Mouse (Mus musculus): Measurements from ENCODE around the gene AW209491.
A peak's percentile ranks its signal among the peaks of the same experiment; 100 is the strongest.

Gene AW209491

DNA sequence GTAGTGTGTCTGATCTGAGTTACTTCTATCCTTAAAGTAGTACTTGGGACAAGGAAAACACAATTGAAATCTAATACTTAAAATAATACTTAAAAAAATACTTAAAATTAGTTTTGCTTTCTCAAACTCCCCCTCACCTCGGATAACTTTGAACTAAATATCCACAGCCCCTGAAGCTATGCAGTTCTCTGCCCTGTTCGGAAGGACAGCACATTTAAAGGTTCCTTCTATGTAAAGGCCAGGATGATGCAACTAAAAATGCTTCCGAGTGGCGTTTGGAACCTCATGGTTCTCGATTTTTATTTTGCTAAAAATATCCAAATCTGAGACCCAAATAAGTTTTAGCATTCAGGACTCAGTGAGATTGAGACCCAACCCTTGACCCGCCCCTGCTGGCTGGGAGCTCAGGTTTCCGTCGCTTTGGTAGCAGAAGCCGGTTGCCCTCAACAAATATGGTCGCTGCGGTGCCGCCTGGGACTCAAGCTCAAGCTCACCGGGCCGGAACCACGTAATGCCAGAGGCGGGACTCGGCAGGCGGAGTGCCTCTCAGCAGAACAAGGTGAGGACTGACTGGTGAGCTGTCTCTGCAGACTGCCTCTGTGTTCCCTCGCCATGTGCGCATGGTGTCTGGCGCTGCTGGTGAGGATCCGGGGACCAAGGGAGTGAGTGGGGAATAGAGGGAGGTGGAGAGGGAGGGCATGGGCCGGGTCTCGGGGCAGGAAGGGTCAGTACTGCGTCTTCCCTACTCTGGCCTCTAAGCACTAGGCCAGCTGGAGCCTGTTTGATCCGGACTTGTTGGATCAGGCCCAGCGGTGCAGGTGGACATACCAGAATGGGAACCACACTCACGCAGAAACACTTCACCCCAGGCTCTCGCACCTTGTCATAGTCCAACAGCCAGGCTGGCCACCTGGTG is at the start of gene AW209491:
Gene AW209491, plus strand, starts transcription at position 429 of the 916 bp plus-strand sequence.
- DNase-seq = peak; percentile 96

DNA sequence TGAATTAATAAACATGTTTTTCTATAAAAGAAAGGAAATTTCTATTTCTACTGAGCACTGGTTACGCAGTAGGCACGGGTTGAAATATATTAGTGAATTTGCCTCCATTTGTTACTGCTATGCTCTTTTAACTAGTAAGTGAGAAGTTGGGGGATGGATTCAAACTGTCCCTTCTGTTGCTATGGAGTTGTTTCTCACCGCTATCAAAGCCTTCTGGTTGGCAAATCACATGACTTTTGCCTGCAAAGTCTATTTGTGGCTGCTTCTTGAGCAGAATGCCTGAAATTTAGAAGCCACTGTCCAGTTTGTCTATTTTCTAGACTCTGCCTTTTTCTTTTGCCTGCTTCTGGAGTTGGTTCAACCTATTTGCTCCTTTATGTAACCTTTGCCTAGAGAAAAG is 49.6 kb upstream of the AW209491 start:
- peak; percentile 2 for DNase-seq

DNA sequence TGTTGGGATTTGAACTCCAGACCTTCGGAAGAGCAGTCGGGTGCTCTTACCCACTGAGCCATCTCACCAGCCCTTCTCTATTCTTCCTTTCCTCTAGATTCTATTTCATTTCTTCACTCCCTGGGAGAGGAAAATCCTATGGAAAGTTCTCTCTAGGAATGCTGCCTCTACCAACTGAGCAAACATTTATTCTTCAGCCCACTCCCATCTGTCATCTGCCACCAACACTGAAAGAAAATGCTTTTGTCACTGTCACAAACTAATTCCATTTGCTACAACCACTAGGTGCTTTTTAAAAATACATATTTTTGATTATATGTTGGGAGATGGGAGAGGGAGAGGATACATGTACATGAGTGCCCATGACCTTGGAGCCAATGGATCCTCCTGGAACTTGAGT is 27.2 kb upstream of the AW209491 start:
- no peak for DNase-seq

DNA sequence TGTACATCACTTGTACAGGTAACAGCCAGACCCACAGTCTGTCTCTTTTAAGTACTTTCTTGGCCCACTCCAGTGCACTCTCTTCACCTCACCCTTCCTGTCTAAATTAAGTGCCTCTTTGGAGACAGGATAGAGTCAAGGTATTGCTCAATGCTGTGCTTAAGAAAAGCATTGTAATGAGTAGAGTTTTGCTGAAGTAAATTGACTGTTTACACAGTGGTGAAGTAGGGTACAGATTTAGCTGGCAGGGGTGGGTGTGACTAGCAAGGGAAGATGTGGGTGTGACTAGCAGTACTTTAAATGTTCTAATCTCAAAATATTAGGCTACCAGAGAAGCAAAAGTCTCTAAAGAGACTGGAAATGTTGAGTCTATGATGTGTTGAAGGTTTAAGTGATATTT is 22.3 kb upstream of the AW209491 start:
- no peak for DNase-seq

DNA sequence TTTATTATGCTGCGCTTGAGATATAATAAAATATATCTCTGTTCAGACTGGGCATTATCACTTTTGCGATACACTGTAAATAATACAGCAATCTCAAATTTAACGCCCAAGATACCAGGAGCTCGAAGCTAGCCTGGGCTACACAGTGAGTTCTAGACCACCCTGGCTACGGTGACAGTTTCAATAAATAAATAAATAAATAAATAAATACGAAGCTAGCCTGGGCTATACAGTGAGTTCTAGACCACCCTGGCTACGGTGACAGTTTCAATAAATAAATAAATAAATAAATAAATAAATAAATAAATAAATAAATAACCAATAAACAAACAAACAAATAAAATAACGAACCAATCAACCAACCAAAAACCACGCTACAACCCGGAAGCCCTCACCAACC is 17.5 kb upstream of the AW209491 start:
- DNase-seq = no peak

DNA sequence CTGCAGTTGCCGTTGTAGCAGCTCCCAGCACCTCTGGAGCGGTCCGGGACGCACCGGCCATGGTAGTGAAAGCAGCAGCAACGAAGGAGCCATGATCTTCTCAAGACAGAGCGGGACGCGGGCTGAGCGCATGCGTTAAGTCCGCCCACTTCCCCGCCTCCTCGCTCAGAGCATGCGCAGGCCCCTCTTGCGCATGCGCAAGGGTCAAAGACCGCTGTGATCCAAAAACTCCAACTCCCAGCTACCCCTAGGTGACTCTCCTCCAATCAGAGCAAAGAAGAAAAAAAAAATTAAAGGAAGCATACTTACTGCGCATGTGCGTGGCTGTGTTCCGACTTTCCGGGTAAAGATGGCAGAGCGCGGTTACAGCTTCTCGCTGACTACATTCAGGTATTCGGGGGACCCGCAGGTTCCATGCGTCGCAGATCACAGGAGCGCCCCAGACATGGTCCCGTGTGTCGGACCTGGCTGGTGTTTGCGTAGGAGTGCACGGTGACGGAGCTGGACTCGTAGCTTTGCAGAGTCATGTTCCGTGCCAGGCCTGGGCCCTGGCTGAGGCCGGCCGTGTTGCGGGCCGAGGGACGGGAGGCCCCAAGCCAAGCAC is 16.9 kb upstream of the AW209491 start, which contains the start of the genes Mrpl32 and Psma2:
Gene Mrpl32, minus strand, starts transcription at position 240 of the 604 bp plus-strand sequence.
Gene Psma2, plus strand, starts transcription at position 315 of the 604 bp plus-strand sequence.
- DNase-seq = peak; percentile 98

DNA sequence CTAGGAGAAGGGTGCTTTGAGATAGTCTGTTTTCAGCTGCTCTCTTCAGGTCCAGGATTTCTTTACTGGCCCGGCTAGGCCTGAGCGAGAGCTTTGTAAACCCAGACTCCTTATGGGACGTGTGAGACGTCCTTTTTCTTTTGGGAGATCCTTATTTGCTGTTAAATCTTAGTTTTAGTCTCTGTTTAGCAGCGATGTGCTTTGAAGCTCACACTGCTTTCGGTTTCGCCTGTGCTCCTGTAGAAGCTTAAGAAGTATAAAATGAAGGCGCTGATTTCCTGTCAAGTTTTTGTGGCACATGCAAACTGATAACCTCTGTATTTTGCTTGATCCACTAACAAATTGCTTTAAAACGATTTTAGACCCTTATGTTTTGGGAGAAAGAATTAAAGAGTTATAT is 16.4 kb upstream of the AW209491 start:
- no peak for DNase-seq

DNA sequence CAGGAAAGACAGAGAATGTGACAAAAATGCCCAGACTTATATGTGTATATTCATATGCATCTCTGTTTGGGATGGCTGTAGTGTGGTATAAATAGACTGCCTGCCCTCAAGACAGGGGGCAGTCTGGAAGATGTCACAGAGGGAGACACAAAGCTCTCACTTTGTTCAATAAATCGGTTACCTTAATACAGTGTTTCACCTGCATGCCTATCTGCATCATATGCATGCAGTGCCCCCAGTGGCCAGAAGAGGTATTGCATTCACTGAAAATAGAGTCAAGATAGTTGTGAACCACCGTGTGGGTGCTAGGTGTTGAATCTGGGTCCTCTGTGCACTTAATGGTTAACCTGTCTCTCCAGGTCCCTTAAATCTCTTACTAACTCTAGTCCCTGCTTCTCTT is 11.2 kb upstream of the AW209491 start:
- DNase-seq = peak; percentile 42

DNA sequence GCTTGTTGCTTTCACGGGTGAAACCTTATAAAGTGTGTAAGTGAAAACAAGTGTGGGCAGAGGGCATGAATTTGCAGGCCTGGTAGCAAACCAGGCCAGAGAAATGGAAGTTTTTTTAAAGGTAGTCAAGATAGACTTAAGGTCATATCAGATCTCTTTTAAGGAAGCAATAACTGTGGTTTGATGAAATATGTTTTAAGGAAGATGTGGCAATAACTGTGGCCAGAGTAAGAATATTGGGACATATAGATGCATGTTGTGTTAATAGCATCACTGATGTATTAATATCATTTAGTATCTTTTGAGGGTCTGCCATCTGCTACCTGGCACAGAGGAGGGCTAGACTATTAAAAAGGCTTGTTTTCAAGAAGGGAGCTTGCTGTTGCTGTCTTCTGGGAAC is 10.0 kb downstream of the AW209491 start:
- no peak for DNase-seq

DNA sequence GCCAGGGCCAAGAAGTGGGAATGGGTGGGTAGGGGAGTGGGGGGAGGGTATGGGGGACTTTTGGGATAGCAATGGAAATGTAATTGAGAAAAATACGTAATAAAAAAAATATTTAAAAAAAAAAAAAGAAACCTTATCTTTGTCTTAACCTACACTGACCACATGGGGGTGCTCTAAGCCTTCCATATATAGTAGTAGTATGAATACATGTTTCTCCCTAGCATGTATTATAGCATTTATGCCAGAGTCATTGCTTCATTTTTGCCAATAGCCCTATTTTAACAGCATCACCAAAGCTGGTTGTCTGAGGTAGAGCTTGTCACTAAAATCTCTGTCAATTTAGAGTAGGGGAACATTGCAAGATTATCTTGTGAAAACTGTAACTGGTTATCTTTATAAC is 19.3 kb downstream of the AW209491 start:
- no peak for DNase-seq

DNA sequence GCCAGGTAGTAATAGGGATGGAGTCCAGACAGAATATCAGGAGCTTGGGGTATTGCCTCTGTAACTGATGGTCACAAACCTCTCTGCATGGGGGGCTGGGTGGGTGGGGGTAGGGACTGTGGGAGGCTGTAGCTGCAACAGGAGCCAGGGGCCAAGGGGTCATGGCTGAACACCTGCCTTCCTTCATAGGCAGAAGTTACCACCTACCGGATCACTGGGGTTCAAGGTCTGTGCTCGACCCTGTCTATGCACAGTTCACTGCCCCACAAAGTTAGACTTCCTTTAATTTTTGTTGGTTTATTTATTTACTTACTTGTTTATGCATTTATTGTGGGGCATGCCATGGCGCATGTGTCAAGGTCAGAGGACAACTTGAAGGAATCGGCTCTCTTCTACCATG is 37.2 kb downstream of the AW209491 start:
- no peak for DNase-seq

DNA sequence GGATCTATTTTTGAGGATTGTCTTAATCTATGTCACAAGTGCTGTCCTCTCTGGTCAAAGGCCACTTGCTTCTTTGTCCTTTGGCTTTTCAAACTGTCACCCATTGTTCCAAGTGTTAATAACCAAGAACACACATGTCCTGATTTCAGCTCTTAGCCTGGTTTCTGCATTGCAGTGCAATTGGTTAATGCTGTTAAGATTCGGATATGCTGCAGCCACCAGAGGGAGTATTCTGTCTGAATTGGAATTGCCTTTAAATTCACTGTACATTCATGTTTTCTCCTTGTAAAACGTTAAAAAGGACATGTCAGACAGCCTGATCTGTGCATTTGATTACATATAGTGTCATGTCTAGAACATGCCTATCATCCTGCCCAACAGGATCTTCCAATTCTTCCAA is 40.4 kb downstream of the AW209491 start:
- DNase-seq = peak; percentile 7
